Mouse (Mus musculus) heart, postnatal 14 days (tissue): ENCODE results near the gene Ugt2a1. TPM values are rescaled to one million over a fixed set of nuclear protein-coding genes. Genes with fewer than 3 reads are reported as not detected.

ENCODE experiments used
- total RNA-seq, 2 experiments: library from RNA; stranded (reverse); gene quantifications; 2 replicates each; pipeline ENCODE4 v1.2.3; 2021

The Ugt2a1 gene
- total RNA-seq, 2 experiments from 2014 or later: not detected

Other genes starting within 250 kb of the Ugt2a1 start
- gene Ugt2b37, start 236.1 kb downstream of the Ugt2a1 start, total RNA-seq: not detected
- not detected for gene Ugt2a3, start 153.7 kb downstream of the Ugt2a1 start, total RNA-seq
- gene Ugt2b38, start 66.7 kb downstream of the Ugt2a1 start, total RNA-seq: not detected
- not detected for gene Ugt2a2, start 8.6 kb downstream of the Ugt2a1 start, total RNA-seq
- not detected for gene Gm43638, start 4.1 kb downstream of the Ugt2a1 start, total RNA-seq
- gene Sult1b1, start 47.3 kb upstream of the Ugt2a1 start, total RNA-seq: not detected
- gene Sult1d1, start 78.2 kb upstream of the Ugt2a1 start, total RNA-seq: under 1 TPM in 1 of 2 experiments, not detected in 1; 0.36 TPM
- gene Sult1e1, start 100.7 kb upstream of the Ugt2a1 start, total RNA-seq: not detected
- gene Csn1s1, start 175.3 kb upstream of the Ugt2a1 start, total RNA-seq: not detected
- gene Csn2, start 208.8 kb upstream of the Ugt2a1 start, total RNA-seq: under 1 TPM in 1 of 2 experiments, not detected in 1; 0.27 TPM